Mouse (Mus musculus) heart, embryonic 14.5 days (tissue): ENCODE measurements at regions not wholly inside any gene's neighbourhood (a gene's known extent, or its start where the extent isn't known, plus 50 kb on each side); places are given as distances from the start of the nearest gene placed in this dataset.

Experiments
- ATAC-seq: fragments of 200-750 bp; cut with Nextera tagmentation; 2 replicates; pipeline ENCODE4 v1.8.0; 2017; ENCODE audit warnings: low read depth, moderate TSS enrichment; ENCODE audit not compliant: insufficient number of reproducible peaks, insufficient read depth, low FRiP score
- H3K27ac ChIP-seq, 2 experiments: fragments of 200-500 bp in 1 of 2; fragments of 300-500 bp in 1 of 2; sonication (generic) in 1 of 2; replicated peaks in 1 of 2; 2 replicates each; pipeline ENCODE4 v1.5.1; 2012 to 2014; ENCODE audit warnings: low read depth in 2 of 2, low read length in 2 of 2, control low read depth in 1 of 2, mild to moderate bottlenecking in 1 of 2, mixed read lengths in 1 of 2; ENCODE audit not compliant: control insufficient read depth in 1 of 2, insufficient read depth in 1 of 2
- H3K27me3 ChIP-seq: fragments of 300-500 bp; sonication (generic); 2 replicates; pipeline ENCODE4 v1.6.1; 2014; ENCODE audit warnings: mild to moderate bottlenecking, low read length, control low read depth; ENCODE audit not compliant: control insufficient read depth, insufficient read depth
- H3K36me3 ChIP-seq: fragments of 300-500 bp; sonication (generic); 2 replicates; pipeline ENCODE4 v1.6.1; 2014; ENCODE audit warnings: mild to moderate bottlenecking, control low read depth, low read length, mixed read lengths; ENCODE audit not compliant: control insufficient read depth, insufficient read depth
- H3K4me1 ChIP-seq, 2 experiments: fragments of 200-500 bp in 1 of 2; fragments of 300-500 bp in 1 of 2; sonication (generic) in 1 of 2; 2 replicates each; pipeline ENCODE4 v1.6.1; 2012 to 2014; ENCODE audit warnings: low read length in 2 of 2, control low read depth in 1 of 2, mixed read lengths in 1 of 2; ENCODE audit not compliant: control insufficient read depth in 2 of 2, insufficient read depth in 2 of 2
- H3K4me2 ChIP-seq: fragments of 300-500 bp; sonication (generic); 2 replicates; pipeline ENCODE4 v1.6.1; 2014; ENCODE audit warnings: mild to moderate bottlenecking, low read length
- H3K4me3 ChIP-seq, 2 experiments: fragments of 200-500 bp in 1 of 2; fragments of 300-500 bp in 1 of 2; sonication (generic) in 1 of 2; 2 replicates each; pipeline ENCODE4 v1.5.1; 2012 to 2014; ENCODE audit warnings: low read length in 2 of 2, mild to moderate bottlenecking in 2 of 2, control low read depth in 1 of 2, low read depth in 1 of 2, moderate library complexity in 1 of 2; ENCODE audit not compliant: control insufficient read depth in 1 of 2, insufficient read depth in 1 of 2
- H3K9ac ChIP-seq: fragments of 300-500 bp; sonication (generic); 2 replicates; pipeline ENCODE4 v1.6.1; 2014; ENCODE audit warnings: mild to moderate bottlenecking, low read length
- H3K9me3 ChIP-seq: fragments of 300-500 bp; sonication (generic); 2 replicates; pipeline ENCODE4 v1.6.1; 2016; ENCODE audit warnings: low read length, control low read depth; ENCODE audit not compliant: control insufficient read depth
- WGBS: fragments of 180-500 bp; shearing (Covaris S2); extraction: QIAGEN DNeasy Blood & Tissue Kit; methylation state at CpG from one replicate; pipeline ENCODE4 v1.1.7; 2014; 5-methylcytosine and 5-hydroxymethylcytosine counted together

- Histone ChIP-seq H3K27me3 (no peaks in the 10 kb centered on the region), H3K4me1 (peaks cover 6 to 7% of the 10 kb centered on the region in 2 experiments; a peak in 3 of 4 replicates), H3K36me3 (no peaks in the 10 kb centered on the region), H3K4me2 (no peak overlapping the region), H3K9ac (no peak overlapping the region), H3K4me3 (no peak overlapping the region), H3K9me3 (0 out of 2 replicates have a peak, but pooled peaks cover 2% of the 10 kb centered on the region), H3K27ac (no peak overlapping the region)
- 79% methylated on average over 3 of the region's 3 CpGs for WGBS
- ATAC-seq: no peak
These were observed 159.2 kb upstream of the Zfp706 start for GRCm38 (mm10) chr15:37166744-37167143.

- H3K9me3 ChIP-seq: no peaks in the 10 kb centered on the region
- H3K27ac ChIP-seq: no peak overlapping the region
- no peaks in the 10 kb centered on the region for H3K36me3 ChIP-seq
- H3K4me3 ChIP-seq: peak overlapping the region; percentile 11 to 20; a peak in 2 of 4 replicates
- ATAC-seq: no peak
- H3K27me3 ChIP-seq: no peaks in the 10 kb centered on the region
- peak overlapping the region; percentile 21; the same call in 1 of the 2 replicates for H3K9ac ChIP-seq
- peak overlapping the region; percentile 60 for H3K4me2 ChIP-seq
- WGBS: 9% methylated on average over 12 of the region's 12 CpGs
- peaks cover 6 to 7% of the 10 kb centered on the region in 2 experiments; a peak in 3 of 4 replicates for H3K4me1 ChIP-seq
These were observed 158.4 kb upstream of the Zfp706 start for GRCm38 (mm10) chr15:37165887-37166507.

DNA sequence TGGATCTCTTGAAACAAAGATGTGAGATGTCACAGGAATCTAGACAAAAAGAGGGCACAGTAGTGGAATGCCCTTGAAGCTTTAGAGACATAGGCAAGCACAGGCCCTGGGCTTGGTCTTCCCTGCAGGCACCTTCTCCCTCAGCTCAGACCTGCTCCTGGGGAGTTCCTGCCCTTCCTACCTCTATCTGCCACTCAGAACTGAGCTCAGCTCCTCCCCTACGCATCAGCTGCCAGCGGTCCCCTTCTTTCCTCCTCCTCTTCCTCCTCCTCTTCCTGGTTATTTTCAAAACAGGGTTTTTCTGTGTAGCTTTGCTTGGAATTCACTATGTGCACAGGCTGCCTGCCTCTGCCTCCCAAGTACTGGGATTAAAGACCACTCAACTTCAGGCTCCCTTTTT, 157.6 kb upstream of the Zfp706 start:
- Histone ChIP-seq H3K4me3 (no peak overlapping the region), H3K36me3 (no peaks in the 10 kb centered on the region), H3K27me3 (no peaks in the 10 kb centered on the region), H3K9ac (no peak overlapping the region), H3K4me1 (peaks cover 6 to 7% of the 10 kb centered on the region in 2 experiments; a peak in 3 of 4 replicates), H3K9me3 (no peaks in the 10 kb centered on the region), H3K27ac (no peak overlapping the region), H3K4me2 (no peak overlapping the region)
- ATAC-seq: no peak
- WGBS: 42% methylated on average over 2 of the region's 2 CpGs

- 39% methylated on average over 15 of the region's 15 CpGs for WGBS
- no peak for ATAC-seq
- H3K27me3 ChIP-seq: no peaks in the 10 kb centered on the region
- no peaks in the 10 kb centered on the region for H3K36me3 ChIP-seq
- no peak overlapping the region for H3K9ac ChIP-seq
- no peaks in the 10 kb centered on the region for H3K9me3 ChIP-seq
- peaks cover 6 to 7% of the 10 kb centered on the region in 2 experiments; a peak in 3 of 4 replicates for H3K4me1 ChIP-seq
- H3K4me2 ChIP-seq: no peak overlapping the region
- no peak overlapping the region for H3K27ac ChIP-seq
- no peak overlapping the region for H3K4me3 ChIP-seq
These were observed 156.9 kb upstream of the Zfp706 start for GRCm38 (mm10) chr15:37164191-37165135.

GRCm38 (mm10) chr15:37159956-37160355, 152.4 kb upstream of the Zfp706 start:
- no peak overlapping the region for H3K27ac ChIP-seq
- 64% methylated on average over 4 of the region's 4 CpGs for WGBS
- ATAC-seq: no peak
- H3K36me3 ChIP-seq: no peaks in the 10 kb centered on the region
- 0 out of 4 replicates have a peak, but pooled peaks cover 0 to 3% of the 10 kb centered on the region in 2 experiments for H3K4me1 ChIP-seq
- no peaks in the 10 kb centered on the region for H3K9me3 ChIP-seq
- no peaks in the 10 kb centered on the region for H3K27me3 ChIP-seq
- H3K9ac ChIP-seq: no peak overlapping the region
- no peak overlapping the region for H3K4me3 ChIP-seq
- no peak overlapping the region for H3K4me2 ChIP-seq

GRCm38 (mm10) chr15:37159349-37159748, 151.8 kb upstream of the Zfp706 start:
- WGBS: 16% methylated on average over 4 of the region's 4 CpGs
- H3K9ac ChIP-seq: no peak overlapping the region

GRCm38 (mm10) chr15:37157386-37157785, 149.8 kb upstream of the Zfp706 start:
- 66% methylated on average over 4 of the region's 4 CpGs for WGBS
- Histone ChIP-seq H3K4me1 (0 out of 4 replicates have a peak, but pooled peaks cover 0 to 3% of the 10 kb centered on the region in 2 experiments), H3K4me2 (no peak overlapping the region), H3K9me3 (no peaks in the 10 kb centered on the region), H3K27ac (no peak overlapping the region), H3K36me3 (no peaks in the 10 kb centered on the region), H3K4me3 (no peak overlapping the region), H3K27me3 (no peaks in the 10 kb centered on the region), H3K9ac (no peak overlapping the region)
- ATAC-seq: no peak

More at GRCm38 (mm10) chr15:37159349-37159748, 151.8 kb upstream of the Zfp706 start:
- H3K4me1 ChIP-seq: 0 out of 4 replicates have a peak, but pooled peaks cover 0 to 3% of the 10 kb centered on the region in 2 experiments
- H3K4me2 ChIP-seq: no peak overlapping the region
- no peak for ATAC-seq
- H3K9me3 ChIP-seq: no peaks in the 10 kb centered on the region
- H3K27me3 ChIP-seq: no peaks in the 10 kb centered on the region
- no peak overlapping the region for H3K27ac ChIP-seq
- H3K4me3 ChIP-seq: no peak overlapping the region
- no peaks in the 10 kb centered on the region for H3K36me3 ChIP-seq
